Mouse (Mus musculus): ENCODE results near the gene Gm20696.

GRCm38 (mm10) chr6:99210161-99210560 lies 456.4 kb downstream of the Gm20696 start:
- TF ChIP-seq CTCF (IDR thresholded peaks at IDR 0.05; ENCODE audit: low read depth) (no peak), EP300 (optimal IDR thresholded peaks at IDR 0.05) (no peak)
